Mouse (Mus musculus): ENCODE measurements around the gene 1700017B05Rik.

DNA sequence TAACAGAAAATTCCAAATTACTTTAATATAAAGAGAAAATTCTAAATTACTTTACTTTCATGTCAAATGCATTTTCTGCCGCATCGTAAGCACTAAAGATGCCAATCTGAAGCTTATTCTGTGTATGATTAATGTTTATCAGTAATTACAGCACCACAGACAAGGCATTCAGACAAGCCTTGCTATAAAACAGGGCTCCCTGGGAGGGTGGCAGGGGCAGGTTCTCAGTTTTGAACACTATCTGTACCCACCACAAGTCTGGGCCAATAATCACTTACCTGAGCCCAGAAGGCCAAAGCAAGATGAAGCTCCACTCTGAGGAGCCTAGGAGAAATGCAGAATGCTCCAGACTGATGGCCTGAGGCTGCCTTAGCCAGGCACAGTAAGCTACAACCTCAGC lies 35.5 kb upstream of the 1700017B05Rik start:
- TF ChIP-seq POLR2A (IDR thresholded peaks at IDR 0.05; ENCODE audit: insufficient read depth, low read length) (no peak), CTCF (IDR thresholded peaks at IDR 0.05; ENCODE audit: low read depth, low read length) (no peak), EP300 (IDR thresholded peaks at IDR 0.05; ENCODE audit: insufficient read depth, low read depth, low read length) (no peak)
